Mouse (Mus musculus) heart, embryonic 10.5 days (tissue): Measurements from ENCODE around the gene Vmn1r167. TPM values are rescaled to one million over a fixed set of nuclear protein-coding genes. Genes with fewer than 3 reads are reported as not detected.
"Not testable (repeated sequence)": the region's sequence is repeated elsewhere in the genome, so short reads cannot be mapped to it uniquely, and the experiment has no call there.

ENCODE experiments used
- DNase-seq: peaks from one replicate; pipeline ENCODE4 v3.0.0-alpha.2; 2017; ENCODE audit warnings: low spot score
- H3K27ac ChIP-seq: fragments of 300-500 bp; sonication (generic); 2 replicates; pipeline ENCODE4 v1.5.1; 2016; ENCODE audit warnings: mild to moderate bottlenecking
- H3K27me3 ChIP-seq: fragments of 300-500 bp; sonication (generic); 2 replicates; pipeline ENCODE4 v1.6.1; 2016; ENCODE audit warnings: mild to moderate bottlenecking; ENCODE audit not compliant: poor library complexity, insufficient read depth, severe bottlenecking
- H3K36me3 ChIP-seq: fragments of 300-500 bp; sonication (generic); 2 replicates; pipeline ENCODE4 v1.6.1; 2016; ENCODE audit warnings: mild to moderate bottlenecking, moderate library complexity
- H3K4me1 ChIP-seq: fragments of 300-500 bp; sonication (generic); 2 replicates; pipeline ENCODE4 v1.6.1; 2016; ENCODE audit warnings: mild to moderate bottlenecking
- H3K4me3 ChIP-seq: fragments of 300-500 bp; sonication (generic); 2 replicates; pipeline ENCODE4 v1.5.1; 2016; ENCODE audit warnings: mild to moderate bottlenecking, moderate library complexity
- H3K9me3 ChIP-seq: fragments of 300-500 bp; sonication (generic); 2 replicates; pipeline ENCODE4 v1.6.1; 2016; ENCODE audit warnings: mild to moderate bottlenecking, moderate library complexity
- WGBS: fragments of 180-500 bp; shearing (Covaris S2); methylation state at CpG from one replicate; pipeline ENCODE4 v1.1.7; 2016; 5-methylcytosine and 5-hydroxymethylcytosine counted together
- polyA plus RNA-seq: library from polyadenylated mRNA; unstranded; fragments of >200 nt; fragmentation: Nextera tagmentation; extraction: Ambion mirVana; gene quantifications from 2 replicates; pipeline ENCODE4 v1.2.1, GENCODE M21; 2016

Gene Vmn1r167
- not detected in 2 replicates for polyA plus RNA-seq

GRCm38 (mm10) chr7:23507106-23507505 is at the start of gene Vmn1r167:
TSS of gene Vmn1r167 (minus strand) at chr7:23507206.
- H3K27ac ChIP-seq, H3K27me3 ChIP-seq, DNase-seq, H3K36me3 ChIP-seq, H3K4me1 ChIP-seq, H3K4me3 ChIP-seq: not testable (repeated sequence)
- 80% methylated on average over 2 of the region's 2 CpGs for WGBS
- peaks cover 14% of the 10 kb centered on the region for H3K9me3 ChIP-seq

- DNase-seq, H3K36me3 ChIP-seq, H3K4me3 ChIP-seq, H3K27ac ChIP-seq, H3K4me1 ChIP-seq, H3K27me3 ChIP-seq: not testable (repeated sequence)
- WGBS: no CpG with 5 or more reads among the region's 1 CpGs
- H3K9me3 ChIP-seq: peaks cover 11% of the 10 kb centered on the region
Observed at GRCm38 (mm10) chr7:23539432-23539831, 32.4 kb upstream of the Vmn1r167 start, which contains the start of gene Vmn1r168. TSS of gene Vmn1r168 (plus strand) at chr7:23539732.

DNA sequence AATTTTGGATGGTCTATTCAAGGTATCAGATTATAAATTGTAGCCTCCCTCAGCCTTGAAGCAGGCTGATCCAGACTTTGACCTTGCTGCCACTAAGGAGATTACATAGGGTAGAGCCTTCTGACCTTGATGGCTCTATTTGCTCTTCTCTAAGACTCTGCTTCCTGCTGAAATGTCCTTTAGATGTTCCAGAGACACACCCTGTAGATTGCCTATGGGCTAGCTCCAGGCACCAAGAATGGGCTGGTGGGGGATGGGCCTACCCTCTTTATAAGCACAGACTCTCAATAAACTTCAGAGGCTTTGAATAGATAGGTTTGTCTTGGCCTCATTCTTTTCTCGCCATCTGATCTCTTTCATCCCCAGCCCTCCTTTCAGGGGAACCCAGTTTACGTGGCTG is 34.1 kb downstream of the Vmn1r167 start:
- WGBS: 73% methylated on average over 2 of the region's 2 CpGs
- H3K27ac ChIP-seq, H3K9me3 ChIP-seq, DNase-seq, H3K27me3 ChIP-seq, H3K4me3 ChIP-seq, H3K36me3 ChIP-seq, H3K4me1 ChIP-seq: not testable (repeated sequence)

DNA sequence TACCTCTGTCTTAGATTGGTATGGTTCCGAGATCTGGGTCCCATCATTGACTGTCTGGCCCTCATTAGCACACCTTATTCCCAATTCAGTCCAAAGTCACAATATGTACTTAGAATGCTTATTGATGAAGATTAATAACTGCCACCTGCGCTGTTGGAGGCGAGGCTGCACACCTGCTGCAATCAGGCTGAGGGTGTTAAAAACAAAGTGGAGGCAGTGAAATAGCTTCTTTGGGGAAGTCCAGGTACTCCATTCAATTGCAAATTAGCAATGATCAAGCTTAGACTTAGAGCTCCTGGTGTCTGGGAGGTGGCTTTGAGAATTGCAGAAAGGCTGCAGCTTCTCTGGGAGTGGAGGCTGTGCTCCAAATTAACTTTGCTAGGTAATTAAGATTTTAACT is 36.2 kb downstream of the Vmn1r167 start:
- H3K4me1 ChIP-seq, DNase-seq, H3K36me3 ChIP-seq, H3K27ac ChIP-seq, H3K27me3 ChIP-seq, H3K4me3 ChIP-seq: not testable (repeated sequence)
- 66% methylated on average over 3 of the region's 3 CpGs for WGBS
- H3K9me3 ChIP-seq: peaks cover 16% of the 10 kb centered on the region

GRCm38 (mm10) chr7:23470201-23470600 is 36.8 kb downstream of the Vmn1r167 start:
- H3K4me3 ChIP-seq, H3K36me3 ChIP-seq, DNase-seq, H3K4me1 ChIP-seq, H3K27me3 ChIP-seq, H3K27ac ChIP-seq: not testable (repeated sequence)
- WGBS: 62% methylated on average over 3 of the region's 3 CpGs
- peaks cover 16% of the 10 kb centered on the region for H3K9me3 ChIP-seq

Other genes starting within 250 kb of the Vmn1r167 start
- gene Gm6902, start 228.3 kb downstream of the Vmn1r167 start, polyA plus RNA-seq: not detected in 2 replicates
- not detected in 2 replicates for gene Nlrp4e, start 206.0 kb downstream of the Vmn1r167 start, polyA plus RNA-seq
- not detected in 2 replicates for gene Nlrp5, start 121.3 kb downstream of the Vmn1r167 start, polyA plus RNA-seq
- not detected in 2 replicates for gene Vmn1r168, start 32.5 kb upstream of the Vmn1r167 start, polyA plus RNA-seq
- not detected in 2 replicates for gene Vmn1r169, start 68.3 kb upstream of the Vmn1r167 start, polyA plus RNA-seq
- not detected in 2 replicates for gene Vmn1r170, start 99.0 kb upstream of the Vmn1r167 start, polyA plus RNA-seq
- not detected in 2 replicates for gene Vmn1r171, start 123.5 kb upstream of the Vmn1r167 start, polyA plus RNA-seq
- not detected in 2 replicates for gene Vmn1r172, start 151.1 kb upstream of the Vmn1r167 start, polyA plus RNA-seq
- not detected in 2 replicates for gene Vmn1r173, start 193.5 kb upstream of the Vmn1r167 start, polyA plus RNA-seq
- gene Vmn1r174, start 245.1 kb upstream of the Vmn1r167 start, polyA plus RNA-seq: not detected in 2 replicates